Mouse (Mus musculus) macrophage (primary cell): Measurements from ENCODE around the gene Tiparp. TPM values are rescaled to one million over a fixed set of nuclear protein-coding genes. Genes with fewer than 3 reads are reported as not detected.

Experiments used
- H3K27ac ChIP-seq: fragments of 350-480 bp; formaldehyde crosslinking; 2 replicates; pipeline ENCODE4 v1.9.0; 2021
- H3K36me3 ChIP-seq: fragments of 350-480 bp; formaldehyde crosslinking; 2 replicates; pipeline ENCODE4 v1.9.0; 2021; ENCODE audit errors: inconsistent target
- H3K4me3 ChIP-seq: fragments of 350-480 bp; formaldehyde crosslinking; 2 replicates; pipeline ENCODE4 v1.9.0; 2021; ENCODE audit errors: inconsistent target
- H3K79me2 ChIP-seq: fragments of 350-480 bp; formaldehyde crosslinking; 2 replicates; pipeline ENCODE4 v1.9.0; 2021; ENCODE audit errors: inconsistent target
- WGBS: methylation state at CpG from one replicate; pipeline ENCODE4 v1.1.7; 2026; ENCODE audit warnings: inconsistent platforms; ENCODE audit not compliant: missing documents; 5-methylcytosine and 5-hydroxymethylcytosine counted together
- polyA plus RNA-seq: library from polyadenylated mRNA; stranded (reverse); fragments of 250-400 nt; gene quantifications from 3 replicates; pipeline ENCODE4 v1.2.4, GENCODE M21; 2018; ENCODE audit warnings: inconsistent platforms

Gene Tiparp
- polyA plus RNA-seq, 1 experiment from 2014 or later: 16.9 TPM

- Histone ChIP-seq H3K4me3 (no peak overlapping the region), H3K79me2 (peaks cover 100% of the 10 kb centered on the region), H3K27ac (no peak overlapping the region), H3K36me3 (no peaks in the 10 kb centered on the region)
- WGBS: 90% methylated on average over 4 of the region's 4 CpGs
Observed at GRCm38 (mm10) chr3:65541552-65541935, 13.3 kb downstream of the Tiparp start.

GRCm38 (mm10) chr3:65549785-65550184, 21.6 kb downstream of the Tiparp start:
- no peak overlapping the region for H3K4me3 ChIP-seq
- H3K36me3 ChIP-seq: peaks cover 28% of the 10 kb centered on the region
- 38% methylated on average over 6 of the region's 6 CpGs for WGBS
- no peak overlapping the region for H3K27ac ChIP-seq
- H3K79me2 ChIP-seq: peaks cover 79% of the 10 kb centered on the region

- 76% methylated on average over 5 of the region's 5 CpGs for WGBS
- no peak overlapping the region for H3K27ac ChIP-seq
- H3K36me3 ChIP-seq: peaks cover 28% of the 10 kb centered on the region
- no peak overlapping the region for H3K4me3 ChIP-seq
- H3K79me2 ChIP-seq: peaks cover 66% of the 10 kb centered on the region
Observed at GRCm38 (mm10) chr3:65551065-65551464, 22.9 kb downstream of the Tiparp start.

DNA sequence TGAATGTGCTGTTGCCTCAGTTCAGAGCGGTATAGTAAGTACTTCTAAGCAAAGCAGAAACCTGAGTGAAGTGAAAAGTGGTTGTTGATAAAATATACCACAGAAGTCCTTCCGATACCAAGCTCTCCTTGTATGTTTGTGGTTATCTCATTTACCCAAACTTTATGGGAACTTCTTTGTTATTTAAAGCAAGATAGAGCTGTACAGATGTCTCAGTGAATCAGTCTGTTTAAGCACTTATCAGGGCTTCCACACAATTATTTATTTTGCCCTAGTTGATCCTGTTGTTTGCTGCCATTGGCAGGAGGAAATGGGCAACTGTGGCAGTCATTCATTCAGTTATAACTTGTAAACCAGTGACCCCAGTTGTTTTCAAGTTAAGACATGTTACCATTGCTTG, 26.4 kb downstream of the Tiparp start:
- Histone ChIP-seq H3K36me3 (peaks cover 24% of the 10 kb centered on the region; the same call in 1 of the 2 replicates), H3K27ac (no peak overlapping the region), H3K79me2 (peaks cover 30% of the 10 kb centered on the region), H3K4me3 (no peak overlapping the region)
- WGBS: 91% methylated on average over 2 of the region's 2 CpGs

- peaks cover 9% of the 10 kb centered on the region; the same call in 1 of the 2 replicates for H3K36me3 ChIP-seq
- no peak overlapping the region for H3K27ac ChIP-seq
- WGBS: 92% methylated on average over 4 of the region's 4 CpGs
- H3K79me2 ChIP-seq: no peaks in the 10 kb centered on the region
- H3K4me3 ChIP-seq: no peak overlapping the region
Observed at GRCm38 (mm10) chr3:65558679-65559078, 30.5 kb downstream of the Tiparp start.

- Histone ChIP-seq H3K36me3 (no peaks in the 10 kb centered on the region), H3K79me2 (no peaks in the 10 kb centered on the region), H3K4me3 (no peak overlapping the region), H3K27ac (no peak overlapping the region)
- 96% methylated on average over 9 of the region's 9 CpGs for WGBS
Observed at GRCm38 (mm10) chr3:65562212-65562611, 34.0 kb downstream of the Tiparp start.

- 95% methylated on average over 3 of the region's 3 CpGs for WGBS
- no peaks in the 10 kb centered on the region for H3K79me2 ChIP-seq
- H3K36me3 ChIP-seq: no peaks in the 10 kb centered on the region
- no peak overlapping the region for H3K27ac ChIP-seq
- H3K4me3 ChIP-seq: no peak overlapping the region
Observed at GRCm38 (mm10) chr3:65562694-65563093, 34.5 kb downstream of the Tiparp start.

DNA sequence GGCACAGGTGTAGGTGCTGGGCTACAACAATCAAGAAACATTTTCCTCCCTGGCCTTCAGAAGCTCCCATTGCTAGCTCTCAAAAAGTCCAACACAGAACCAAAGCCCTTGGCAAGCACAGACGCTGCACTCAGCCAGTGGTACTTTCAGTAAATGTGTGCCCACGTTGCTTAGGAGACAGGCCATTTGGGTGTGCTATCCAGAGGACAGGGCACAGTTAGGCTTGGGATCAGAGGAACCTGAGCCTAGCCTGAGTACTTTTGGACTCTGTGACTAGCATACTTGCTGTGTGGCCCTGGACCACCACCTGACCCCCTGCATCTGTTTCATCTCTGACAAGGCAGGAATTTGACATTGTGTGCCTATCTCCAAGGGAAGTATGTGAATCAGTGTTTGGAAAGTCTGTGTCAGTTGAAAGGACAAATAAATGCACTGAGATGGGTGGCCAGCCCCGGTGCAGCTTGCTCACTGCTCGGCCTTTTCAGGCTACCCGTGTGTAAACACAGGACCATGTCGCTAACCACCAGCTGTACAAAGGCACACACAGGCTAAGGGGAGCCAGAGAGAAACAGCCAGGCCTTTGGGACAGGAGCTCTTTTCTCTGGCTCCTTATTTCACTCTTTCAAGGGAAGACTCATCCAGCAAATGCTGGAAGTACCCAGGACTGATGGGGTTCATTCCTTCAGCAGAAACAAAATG, 35.9 kb downstream of the Tiparp start:
- H3K36me3 ChIP-seq: no peaks in the 10 kb centered on the region
- no peak overlapping the region for H3K27ac ChIP-seq
- 88% methylated on average over 6 of the region's 6 CpGs for WGBS
- no peaks in the 10 kb centered on the region for H3K79me2 ChIP-seq
- no peak overlapping the region for H3K4me3 ChIP-seq

DNA sequence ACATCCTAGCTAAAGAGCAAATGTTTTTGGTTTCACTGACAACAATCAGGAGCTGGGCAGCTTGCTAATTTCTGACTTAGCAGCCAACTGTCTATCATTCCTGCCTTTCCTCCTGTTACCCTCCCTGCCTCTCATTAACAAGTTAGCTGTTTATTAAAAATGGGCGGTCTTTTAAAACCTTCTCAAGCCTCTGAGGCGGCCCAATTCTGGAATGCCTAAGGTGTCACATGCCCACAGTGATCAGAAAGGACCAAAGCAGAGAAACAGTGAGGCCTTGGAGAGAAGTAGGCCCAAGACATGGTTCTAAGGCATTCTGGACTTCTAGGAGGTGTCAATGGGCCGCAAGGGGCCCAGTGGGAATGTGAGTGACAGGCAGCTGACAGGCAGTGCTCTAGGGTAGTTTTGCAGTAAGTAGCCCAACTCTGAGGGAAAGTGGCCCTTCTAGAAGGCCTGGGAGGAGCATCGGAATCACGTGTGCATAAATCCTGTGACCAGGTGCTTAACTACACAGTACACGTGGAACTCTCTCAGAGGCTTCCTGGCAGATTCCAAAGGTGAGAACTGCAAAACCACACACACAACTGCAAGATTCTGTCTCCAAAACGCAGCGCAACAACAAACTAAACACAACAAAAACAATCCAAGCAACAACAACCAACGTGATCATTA, 37.6 kb downstream of the Tiparp start:
- Histone ChIP-seq H3K27ac (no peak overlapping the region), H3K79me2 (no peaks in the 10 kb centered on the region), H3K4me3 (no peak overlapping the region), H3K36me3 (no peaks in the 10 kb centered on the region)
- 92% methylated on average over 9 of the region's 9 CpGs for WGBS

DNA sequence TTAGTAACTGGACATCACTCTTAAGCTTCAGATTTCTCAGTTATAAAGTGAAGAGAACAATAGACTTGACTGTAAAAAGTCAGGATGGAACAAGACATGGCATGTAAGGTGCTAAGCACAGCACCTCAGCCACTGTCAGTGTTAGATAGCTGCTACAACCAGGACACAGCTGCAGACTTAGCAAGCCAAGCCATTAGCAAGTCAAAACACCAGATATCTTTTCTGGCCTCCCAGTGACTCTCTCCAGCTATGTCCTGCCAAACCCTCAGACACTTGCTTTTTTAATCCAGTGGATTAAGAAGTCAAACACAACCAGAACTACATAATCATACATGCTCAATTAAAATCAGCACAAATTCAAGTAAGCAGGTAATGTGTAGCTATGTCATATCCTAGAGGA, 41.7 kb downstream of the Tiparp start:
- no peak overlapping the region for H3K27ac ChIP-seq
- no peaks in the 10 kb centered on the region for H3K79me2 ChIP-seq
- no peak overlapping the region for H3K4me3 ChIP-seq
- no peaks in the 10 kb centered on the region for H3K36me3 ChIP-seq

- H3K27ac ChIP-seq: no peak overlapping the region
- WGBS: 91% methylated on average over 3 of the region's 3 CpGs
- no peak overlapping the region for H3K4me3 ChIP-seq
- H3K36me3 ChIP-seq: no peaks in the 10 kb centered on the region
- H3K79me2 ChIP-seq: no peaks in the 10 kb centered on the region
Observed at GRCm38 (mm10) chr3:65573516-65573915, 45.3 kb downstream of the Tiparp start.

DNA sequence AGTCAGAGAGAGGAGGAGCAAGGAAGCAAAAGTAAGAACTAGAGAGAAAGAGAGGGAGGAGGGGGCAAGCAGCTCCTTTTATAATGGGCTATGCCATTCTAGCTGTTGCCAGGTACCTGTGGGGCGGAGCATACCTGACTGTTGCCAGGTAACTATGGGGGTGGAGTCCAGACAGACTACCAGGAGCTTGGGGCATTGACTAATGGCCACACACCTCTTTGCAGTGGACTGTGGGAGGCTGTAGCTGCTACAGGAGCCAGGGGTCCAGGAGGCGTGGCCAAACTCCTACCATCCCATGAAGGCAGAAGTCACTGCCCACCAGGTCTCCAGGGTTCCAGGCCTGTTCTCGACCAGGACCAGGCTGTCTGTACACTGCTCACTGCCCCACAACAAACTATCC, 49.4 kb downstream of the Tiparp start:
- no peaks in the 10 kb centered on the region for H3K79me2 ChIP-seq
- WGBS: 98% methylated on average over 3 of the region's 3 CpGs
- no peaks in the 10 kb centered on the region for H3K36me3 ChIP-seq

GRCm38 (mm10) chr3:65579260-65579921, 51.2 kb downstream of the Tiparp start:
- no peaks in the 10 kb centered on the region for H3K36me3 ChIP-seq
- no peak overlapping the region for H3K4me3 ChIP-seq
- WGBS: 95% methylated on average over 12 of the region's 12 CpGs
- H3K27ac ChIP-seq: no peak overlapping the region
- no peaks in the 10 kb centered on the region for H3K79me2 ChIP-seq

More for the DNA sequence above, 49.4 kb downstream of the Tiparp start:
- Histone ChIP-seq H3K4me3 (no peak overlapping the region), H3K27ac (no peak overlapping the region)

GRCm38 (mm10) chr3:65581596-65581995, 53.4 kb downstream of the Tiparp start:
- Histone ChIP-seq H3K79me2 (no peaks in the 10 kb centered on the region), H3K36me3 (no peaks in the 10 kb centered on the region), H3K27ac (no peak overlapping the region), H3K4me3 (no peak overlapping the region)
- 51% methylated on average over 4 of the region's 4 CpGs for WGBS

DNA sequence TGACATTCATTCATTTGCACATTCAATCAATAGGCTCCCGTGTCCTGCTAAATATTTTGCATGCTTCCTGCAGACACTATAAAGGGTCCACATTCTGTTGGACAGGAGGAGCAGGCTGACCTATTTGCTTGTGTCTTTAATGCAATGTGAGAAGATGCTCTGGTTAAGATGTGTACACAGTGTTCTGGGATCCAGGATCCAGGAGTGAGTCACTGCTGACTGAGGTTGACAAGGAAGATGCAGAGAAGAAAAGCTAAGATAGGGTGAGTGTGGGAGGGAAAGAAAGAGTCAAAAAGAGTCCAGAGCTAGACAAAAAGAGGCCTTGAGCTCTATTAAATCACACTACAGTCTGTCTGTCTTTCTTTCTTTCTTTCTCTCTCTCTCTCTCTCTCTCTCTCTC, 56.1 kb downstream of the Tiparp start:
- H3K4me3 ChIP-seq: no peak overlapping the region
- H3K79me2 ChIP-seq: no peaks in the 10 kb centered on the region
- H3K27ac ChIP-seq: no peak overlapping the region
- WGBS: 100% methylated on average over 1 of the region's 1 CpGs
- H3K36me3 ChIP-seq: no peaks in the 10 kb centered on the region
